Mouse (Mus musculus) neural tube, embryonic 12.5 days (tissue): ENCODE measurements around the gene Chst10. TPM values are rescaled to one million over a fixed set of nuclear protein-coding genes. Genes with fewer than 3 reads are reported as not detected.

Experiments used
- ATAC-seq: fragments of 200-750 bp; cut with Nextera tagmentation; 2 replicates; pipeline ENCODE4 v1.8.0; 2017; ENCODE audit warnings: low read depth, mild to moderate bottlenecking, moderate TSS enrichment, moderate library complexity; ENCODE audit not compliant: low FRiP score
- H3K27ac ChIP-seq: fragments of 300-500 bp; sonication (generic); 2 replicates; pipeline ENCODE4 v1.5.1; 2016
- H3K27me3 ChIP-seq: fragments of 300-500 bp; sonication (generic); replicated peaks from 2 replicates; pipeline ENCODE4 v1.6.1; 2016; ENCODE audit warnings: mild to moderate bottlenecking
- H3K36me3 ChIP-seq: fragments of 300-500 bp; sonication (generic); 2 replicates; pipeline ENCODE4 v1.6.1; 2016; ENCODE audit warnings: mild to moderate bottlenecking
- H3K4me1 ChIP-seq: fragments of 300-500 bp; sonication (generic); 2 replicates; pipeline ENCODE4 v1.6.1; 2016
- H3K4me2 ChIP-seq: fragments of 300-500 bp; sonication (generic); replicated peaks from 2 replicates; pipeline ENCODE4 v1.6.1; 2016; ENCODE audit warnings: mild to moderate bottlenecking
- H3K4me3 ChIP-seq: fragments of 300-500 bp; sonication (generic); 2 replicates; pipeline ENCODE4 v1.5.1; 2016
- H3K9ac ChIP-seq: fragments of 300-500 bp; sonication (generic); 2 replicates; pipeline ENCODE4 v1.6.1; 2016; ENCODE audit warnings: mild to moderate bottlenecking
- H3K9me3 ChIP-seq: fragments of 300-500 bp; sonication (generic); 2 replicates; pipeline ENCODE4 v1.6.1; 2016; ENCODE audit warnings: mild to moderate bottlenecking
- WGBS: fragments of 180-500 bp; shearing (Covaris S2); methylation state at CpG from one replicate; pipeline ENCODE4 v1.1.7; 2016; 5-methylcytosine and 5-hydroxymethylcytosine counted together
- polyA plus RNA-seq: library from polyadenylated mRNA; unstranded; fragments of >200 nt; fragmentation: Nextera tagmentation; extraction: Ambion mirVana; gene quantifications from 2 replicates; pipeline ENCODE4 v1.2.1, GENCODE M21; 2016

The Chst10 gene
- polyA plus RNA-seq, 1 experiment from 2014 or later, result 29.4 TPM

DNA sequence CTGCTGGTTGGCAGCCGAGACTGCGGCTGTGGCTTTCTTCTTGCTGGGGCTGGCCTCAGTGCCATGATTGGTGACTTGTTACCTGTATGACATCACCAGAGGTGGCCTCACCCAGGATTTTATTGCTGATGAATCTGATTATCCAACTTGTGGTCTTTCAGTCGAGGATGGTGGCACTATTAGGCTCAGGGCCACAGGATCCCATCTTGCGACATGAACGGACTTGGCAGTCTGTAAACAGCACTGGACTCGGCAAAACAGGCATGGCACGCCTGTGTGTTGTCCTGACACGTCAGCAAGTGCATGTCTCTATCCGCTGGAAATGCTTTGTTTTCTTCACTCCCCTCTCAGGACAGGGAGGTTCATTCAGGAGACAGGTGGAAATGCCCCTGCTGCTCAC lies 33.6 kb downstream of the Chst10 start:
- H3K4me1 ChIP-seq, result no peaks in the 10 kb centered on the region
- no peaks in the 10 kb centered on the region for H3K27me3 ChIP-seq
- H3K4me3 ChIP-seq, result no peak overlapping the region
- H3K27ac ChIP-seq, result no peak overlapping the region
- H3K9ac ChIP-seq, result no peak overlapping the region
- H3K4me2 ChIP-seq, result no peak overlapping the region
- H3K36me3 ChIP-seq, result peaks cover 44% of the 10 kb centered on the region
- no peaks in the 10 kb centered on the region for H3K9me3 ChIP-seq
- 87% methylated on average over 9 of the region's 9 CpGs for WGBS
- no peak for ATAC-seq

- no peaks in the 10 kb centered on the region for H3K27me3 ChIP-seq
- H3K9me3 ChIP-seq, result no peaks in the 10 kb centered on the region
- H3K4me3 ChIP-seq, result no peak overlapping the region
- H3K4me2 ChIP-seq, result no peak overlapping the region
- no peak for ATAC-seq
- 16% methylated on average over 4 of the region's 4 CpGs for WGBS
- H3K36me3 ChIP-seq, result peaks cover 31% of the 10 kb centered on the region
- H3K4me1 ChIP-seq, result no peaks in the 10 kb centered on the region
- H3K9ac ChIP-seq, result no peak overlapping the region
- no peak overlapping the region for H3K27ac ChIP-seq
Observed at GRCm38 (mm10) chr1:38862213-38862612, 35.7 kb downstream of the Chst10 start.

GRCm38 (mm10) chr1:38860867-38861524 lies 37.0 kb downstream of the Chst10 start:
- Histone ChIP-seq H3K27me3 (no peaks in the 10 kb centered on the region), H3K4me2 (no peak overlapping the region), H3K4me1 (no peaks in the 10 kb centered on the region), H3K9ac (no peak overlapping the region), H3K4me3 (no peak overlapping the region), H3K36me3 (peaks cover 21% of the 10 kb centered on the region), H3K9me3 (no peaks in the 10 kb centered on the region), H3K27ac (no peak overlapping the region)
- 89% methylated on average over 9 of the region's 9 CpGs for WGBS
- no peak for ATAC-seq

DNA sequence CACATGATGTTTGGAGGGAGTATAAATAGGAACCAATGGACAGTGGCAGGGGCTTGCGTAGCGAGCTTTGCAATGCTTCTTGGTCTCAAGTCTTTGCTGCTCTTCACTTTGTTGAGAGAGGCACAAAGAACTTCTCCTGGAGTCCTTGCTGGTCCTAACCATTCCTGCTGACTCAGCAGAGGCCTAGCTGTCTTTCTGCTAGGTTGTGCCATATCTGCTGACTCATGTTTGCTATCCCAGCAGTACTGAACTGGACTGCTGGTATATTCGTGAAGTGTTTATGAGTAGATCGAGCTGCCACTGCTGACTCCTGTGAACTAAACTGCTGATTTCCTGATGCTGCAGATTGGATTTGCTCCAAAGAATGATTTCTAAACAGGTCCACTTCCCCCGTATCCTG lies 37.8 kb downstream of the Chst10 start:
- Histone ChIP-seq H3K27me3 (no peaks in the 10 kb centered on the region), H3K4me1 (no peaks in the 10 kb centered on the region), H3K27ac (no peak overlapping the region), H3K36me3 (peaks cover 13% of the 10 kb centered on the region), H3K4me2 (no peak overlapping the region), H3K9me3 (no peaks in the 10 kb centered on the region), H3K9ac (no peak overlapping the region), H3K4me3 (no peak overlapping the region)
- WGBS, result 91% methylated on average over 5 of the region's 5 CpGs
- ATAC-seq, result no peak

- H3K9ac ChIP-seq, result no peak overlapping the region
- H3K4me2 ChIP-seq, result no peak overlapping the region
- H3K9me3 ChIP-seq, result no peaks in the 10 kb centered on the region
- H3K27ac ChIP-seq, result no peak overlapping the region
- H3K4me1 ChIP-seq, result no peaks in the 10 kb centered on the region
- no peak for ATAC-seq
- WGBS, result 15% methylated on average over 3 of the region's 3 CpGs
- no peak overlapping the region for H3K4me3 ChIP-seq
- H3K36me3 ChIP-seq, result no peaks in the 10 kb centered on the region
- H3K27me3 ChIP-seq, result peaks cover 13% of the 10 kb centered on the region; the same call in 1 of the 2 replicates
Observed at GRCm38 (mm10) chr1:38856196-38856595, 41.8 kb downstream of the Chst10 start.

DNA sequence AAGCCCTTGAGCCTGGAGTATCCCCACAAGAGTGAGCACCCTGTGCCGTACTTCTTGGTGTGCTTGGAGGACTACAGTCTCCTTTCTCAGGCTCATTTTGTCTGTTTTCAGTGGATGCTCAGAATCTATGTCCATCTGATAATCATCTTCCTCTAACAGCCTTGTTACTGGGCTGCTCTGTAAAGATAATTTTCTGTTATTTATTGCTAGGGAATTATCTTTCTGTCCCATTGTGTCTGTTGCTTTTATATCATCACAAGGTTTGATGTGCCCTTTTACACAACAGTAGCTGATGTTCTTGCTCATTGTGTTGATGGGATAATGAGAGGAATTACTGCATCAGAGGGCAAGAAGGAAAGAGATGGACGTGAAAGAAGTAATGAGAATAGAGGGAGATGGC lies 45.7 kb downstream of the Chst10 start:
- Histone ChIP-seq H3K4me3 (no peak overlapping the region), H3K27me3 (peaks cover 22% of the 10 kb centered on the region; the same call in 1 of the 2 replicates), H3K9ac (no peak overlapping the region), H3K9me3 (no peaks in the 10 kb centered on the region), H3K36me3 (no peaks in the 10 kb centered on the region), H3K27ac (no peak overlapping the region), H3K4me1 (peaks cover 10% of the 10 kb centered on the region), H3K4me2 (no peak overlapping the region)
- no peak for ATAC-seq
- WGBS, result 56% methylated on average over 2 of the region's 2 CpGs

DNA sequence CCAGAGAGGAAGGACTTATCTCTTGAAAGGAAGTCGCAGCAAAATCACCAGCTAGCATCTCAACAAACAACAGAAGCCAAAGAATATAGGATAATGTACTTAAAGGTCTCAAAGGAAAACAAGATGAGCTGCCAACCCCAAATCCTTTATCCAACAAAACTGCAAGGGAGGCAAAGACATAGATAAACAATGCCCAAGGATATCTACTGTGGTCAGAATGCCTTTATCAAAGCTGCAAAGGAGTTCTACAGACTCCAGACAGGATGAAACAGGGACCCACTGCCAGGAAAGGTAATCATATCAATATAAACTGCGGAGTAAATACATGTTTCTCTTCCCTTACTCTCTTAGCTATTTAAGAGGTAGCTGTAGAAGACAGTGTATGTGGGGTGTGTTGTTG lies 47.3 kb downstream of the Chst10 start:
- no peak overlapping the region for H3K4me2 ChIP-seq
- ATAC-seq, result no peak
- 94% methylated on average over 2 of the region's 2 CpGs for WGBS
- H3K9ac ChIP-seq, result no peak overlapping the region
- no peak overlapping the region for H3K4me3 ChIP-seq
- no peaks in the 10 kb centered on the region for H3K36me3 ChIP-seq
- H3K27me3 ChIP-seq, result peaks cover 26% of the 10 kb centered on the region; the same call in 1 of the 2 replicates
- peaks cover 13% of the 10 kb centered on the region for H3K4me1 ChIP-seq
- no peak overlapping the region for H3K27ac ChIP-seq
- H3K9me3 ChIP-seq, result no peaks in the 10 kb centered on the region

- peak overlapping the region; percentile 49; the same call in 1 of the 2 replicates for H3K4me2 ChIP-seq
- peaks cover 20% of the 10 kb centered on the region; the same call in 1 of the 2 replicates for H3K27me3 ChIP-seq
- WGBS, result 29% methylated on average over 2 of the region's 2 CpGs
Observed at GRCm38 (mm10) chr1:38848451-38849289, 49.3 kb downstream of the Chst10 start.

DNA sequence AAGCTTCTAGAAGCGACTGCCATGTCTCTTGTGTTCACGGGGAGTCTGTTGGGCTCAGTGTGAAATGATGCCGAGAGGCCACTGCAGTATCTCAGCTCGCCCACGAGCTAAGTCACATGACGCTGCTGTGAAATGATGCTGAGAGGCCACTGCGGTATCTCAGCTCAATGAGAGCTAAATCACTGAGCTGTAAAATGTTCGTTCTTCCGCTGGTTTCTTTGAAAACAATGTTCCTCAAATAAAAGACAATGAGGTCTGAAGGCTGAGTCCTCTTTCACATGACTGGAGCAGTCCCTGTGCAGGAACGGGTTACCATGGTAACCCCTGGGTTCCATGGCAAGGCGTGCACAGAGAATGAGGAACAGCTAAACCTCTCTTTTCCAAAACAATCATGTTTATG lies 50.0 kb downstream of the Chst10 start:
- Histone ChIP-seq H3K27ac (no peak overlapping the region), H3K9ac (no peak overlapping the region), H3K4me1 (peaks cover 13% of the 10 kb centered on the region), H3K9me3 (no peaks in the 10 kb centered on the region), H3K4me2 (peak overlapping the region; percentile 49), H3K4me3 (peak overlapping the region; percentile 22; the same call in 1 of the 2 replicates), H3K36me3 (no peaks in the 10 kb centered on the region), H3K27me3 (peaks cover 20% of the 10 kb centered on the region; the same call in 1 of the 2 replicates)
- peak; percentile 91 for ATAC-seq
- whole genome bisulfite sequencing, result 18% methylated on average over 11 of the region's 11 CpGs

More at GRCm38 (mm10) chr1:38848451-38849289, 49.3 kb downstream of the Chst10 start:
- Histone ChIP-seq H3K4me1 (peaks cover 13% of the 10 kb centered on the region), H3K27ac (no peak overlapping the region), H3K4me3 (no peak overlapping the region), H3K36me3 (no peaks in the 10 kb centered on the region), H3K9me3 (no peaks in the 10 kb centered on the region), H3K9ac (no peak overlapping the region)
- ATAC-seq, result 0 out of 2 replicates have a peak, but pooled peaks have one; percentile 36

- Histone ChIP-seq H3K9ac (no peak overlapping the region), H3K4me1 (peaks cover 13% of the 10 kb centered on the region), H3K4me2 (no peak overlapping the region), H3K9me3 (no peaks in the 10 kb centered on the region), H3K27me3 (peaks cover 8% of the 10 kb centered on the region; the same call in 1 of the 2 replicates), H3K4me3 (no peak overlapping the region), H3K36me3 (no peaks in the 10 kb centered on the region), H3K27ac (no peak overlapping the region)
- no peak for ATAC-seq
- WGBS, result 47% methylated on average over 4 of the region's 4 CpGs
Observed at GRCm38 (mm10) chr1:38843275-38843674, 54.7 kb downstream of the Chst10 start.

- no peak overlapping the region for H3K27ac ChIP-seq
- no peak overlapping the region for H3K4me2 ChIP-seq
- no peak for ATAC-seq
- H3K4me3 ChIP-seq, result no peak overlapping the region
- 100% methylated on average over 1 of the region's 1 CpGs for WGBS
- H3K9me3 ChIP-seq, result no peaks in the 10 kb centered on the region
- H3K4me1 ChIP-seq, result peaks cover 9% of the 10 kb centered on the region
- no peaks in the 10 kb centered on the region for H3K36me3 ChIP-seq
- H3K27me3 ChIP-seq, result peaks cover 11% of the 10 kb centered on the region; the same call in 1 of the 2 replicates
- no peak overlapping the region for H3K9ac ChIP-seq
Observed at GRCm38 (mm10) chr1:38842861-38843260, 55.1 kb downstream of the Chst10 start.

DNA sequence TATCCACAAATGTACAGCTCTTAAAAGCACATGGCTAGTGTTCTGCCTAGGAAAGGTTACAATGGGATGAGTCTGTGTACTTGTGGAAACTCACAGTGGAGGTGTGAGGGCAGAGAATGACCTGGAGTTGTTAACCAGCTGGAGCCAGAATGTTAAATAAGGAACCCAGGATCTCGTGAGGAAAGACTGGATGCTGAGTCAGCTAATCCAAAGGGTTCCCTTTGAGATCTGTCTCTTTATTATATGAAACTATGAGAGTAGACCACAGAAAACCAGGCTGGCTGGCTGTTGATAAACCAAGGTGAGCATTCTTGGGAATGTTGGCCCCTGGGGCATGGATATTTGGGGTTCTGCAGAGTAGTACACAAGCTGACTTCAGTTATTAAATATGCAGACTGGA lies 58.0 kb downstream of the Chst10 start:
- Histone ChIP-seq H3K27me3 (peaks cover 11% of the 10 kb centered on the region; the same call in 1 of the 2 replicates), H3K27ac (no peak overlapping the region), H3K36me3 (no peaks in the 10 kb centered on the region), H3K9me3 (no peaks in the 10 kb centered on the region), H3K9ac (no peak overlapping the region), H3K4me2 (no peak overlapping the region), H3K4me1 (peaks cover 11% of the 10 kb centered on the region; the same call in 1 of the 2 replicates), H3K4me3 (no peak overlapping the region)
- WGBS, result 48% methylated on average over 1 of the region's 1 CpGs
- no peak for ATAC-seq
